Mouse (Mus musculus) adrenal gland, postnatal 14 days (tissue): ENCODE results near the gene Fbxo4. TPM values are rescaled to one million over a fixed set of nuclear protein-coding genes. Genes with fewer than 3 reads are reported as not detected.

Experiments used
- DNase-seq: peaks from one replicate; pipeline ENCODE4 v3.0.0; 2021; ENCODE audit warnings: mixed read lengths
- total RNA-seq: library from RNA; stranded (reverse); gene quantifications from 2 replicates; pipeline ENCODE4 v1.2.3, GENCODE M21; 2021

Gene Fbxo4
- total RNA-seq, 1 experiment from 2014 or later: 16.7 TPM

GRCm38 (mm10) chr15:3979871-3980270 lies 498 bp upstream of the Fbxo4 start:
- DNase-seq: no peak

- DNase-seq: no peak
Measured at GRCm38 (mm10) chr15:3978279-3978678, 1.1 kb downstream of the Fbxo4 start.

DNA sequence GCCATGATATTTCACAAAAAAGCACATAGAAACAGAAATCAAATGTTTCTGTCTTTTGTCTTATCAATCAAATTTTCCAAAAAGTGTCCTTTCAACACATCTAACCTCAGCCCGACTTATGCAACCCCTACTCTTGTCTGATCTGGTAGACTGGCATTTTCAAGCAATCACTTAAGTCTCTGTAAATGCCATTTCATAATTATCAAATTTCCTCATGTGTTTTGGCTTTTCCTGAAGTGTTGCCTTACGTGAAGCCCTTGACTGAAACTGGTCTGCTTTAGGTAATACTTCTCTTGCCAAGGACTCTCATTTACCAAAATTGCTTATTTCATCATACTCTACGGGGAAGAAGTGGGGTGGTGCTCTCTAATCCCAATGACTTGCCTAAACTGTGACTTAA lies 6.1 kb downstream of the Fbxo4 start:
- no peak for DNase-seq

DNA sequence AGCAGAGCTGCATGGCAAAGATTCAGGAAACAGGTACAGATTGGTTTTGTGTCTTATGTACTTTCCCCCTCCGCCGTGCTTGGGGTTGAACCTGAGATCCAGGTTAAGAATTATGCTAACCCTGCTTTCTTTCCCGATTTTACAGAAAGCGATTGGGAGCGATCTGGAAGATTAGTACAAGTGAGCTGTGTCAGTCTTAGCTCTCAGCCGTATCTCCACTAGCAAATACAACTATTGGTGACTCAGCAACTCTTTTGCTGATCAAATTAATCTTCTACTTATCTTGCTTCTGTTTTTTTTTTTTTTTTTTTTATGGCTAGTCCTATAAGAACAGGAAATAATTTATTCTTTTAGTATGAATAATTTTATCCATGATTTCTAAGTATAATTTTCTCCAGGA lies 9.2 kb downstream of the Fbxo4 start:
- DNase-seq: no peak

GRCm38 (mm10) chr15:3969743-3970142 lies 9.6 kb downstream of the Fbxo4 start:
- DNase-seq: no peak

DNA sequence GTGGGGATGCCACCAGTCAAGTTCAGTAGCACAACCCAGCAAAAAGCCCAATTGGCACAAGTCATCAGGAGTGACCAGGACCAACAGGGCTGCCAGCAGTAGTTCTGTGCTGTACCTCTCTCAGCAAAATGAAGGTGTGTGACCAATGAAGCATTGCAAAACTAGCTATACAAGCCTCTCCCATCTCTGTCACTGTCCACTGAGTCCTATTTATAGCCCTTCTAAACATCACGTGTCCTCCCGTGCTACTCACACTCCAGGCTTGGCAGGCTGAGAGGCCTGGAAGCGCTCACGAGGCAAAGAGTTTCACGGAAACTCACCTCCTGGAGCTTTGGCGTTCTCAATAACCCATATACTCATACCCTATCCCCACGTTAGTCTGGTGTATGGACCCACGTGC lies 17.1 kb downstream of the Fbxo4 start:
- DNase-seq: peak; percentile 50

GRCm38 (mm10) chr15:3960094-3960493 lies 19.3 kb downstream of the Fbxo4 start:
- DNase-seq: no peak

DNA sequence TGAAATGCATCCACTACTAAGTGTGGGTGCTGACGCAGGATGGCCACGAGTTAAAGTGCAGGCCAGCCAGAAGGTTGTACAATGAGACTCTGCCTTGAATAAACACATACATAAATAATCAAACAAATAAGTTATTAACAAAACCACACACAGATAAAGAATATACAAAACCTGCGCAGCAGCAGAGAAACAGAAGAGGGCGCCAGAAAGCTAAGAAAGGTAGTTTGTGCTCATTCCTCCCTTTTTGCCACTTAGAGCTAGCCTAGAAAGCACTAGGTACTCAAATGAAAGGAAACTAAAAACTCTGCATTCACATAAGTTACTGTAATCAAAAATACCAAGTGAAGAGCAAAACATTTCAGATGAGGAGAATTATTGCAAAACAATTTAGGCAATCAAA lies 21.4 kb downstream of the Fbxo4 start:
- peak; percentile 68 for DNase-seq

- DNase-seq: peak; percentile 36
Measured at GRCm38 (mm10) chr15:3954971-3955370, 24.4 kb downstream of the Fbxo4 start.

DNA sequence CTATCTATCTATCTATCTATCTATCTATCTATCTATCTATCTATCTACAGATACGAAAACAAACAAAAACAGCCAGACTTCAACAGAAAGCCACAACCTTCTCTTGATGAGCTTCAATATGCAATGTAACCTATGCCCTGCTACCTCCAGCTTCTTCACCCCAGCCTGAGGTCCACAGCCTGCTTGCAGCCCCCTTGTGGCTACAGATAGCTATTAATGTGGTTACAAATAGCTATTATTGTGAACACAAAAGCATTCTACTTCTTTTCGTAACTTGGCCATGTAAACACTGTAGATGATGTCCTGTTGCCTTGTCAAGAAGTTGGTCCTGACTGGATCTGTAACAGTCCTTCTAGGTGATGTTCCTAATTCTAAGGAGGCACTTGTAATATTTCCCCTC lies 41.2 kb downstream of the Fbxo4 start:
- DNase-seq: no peak

DNA sequence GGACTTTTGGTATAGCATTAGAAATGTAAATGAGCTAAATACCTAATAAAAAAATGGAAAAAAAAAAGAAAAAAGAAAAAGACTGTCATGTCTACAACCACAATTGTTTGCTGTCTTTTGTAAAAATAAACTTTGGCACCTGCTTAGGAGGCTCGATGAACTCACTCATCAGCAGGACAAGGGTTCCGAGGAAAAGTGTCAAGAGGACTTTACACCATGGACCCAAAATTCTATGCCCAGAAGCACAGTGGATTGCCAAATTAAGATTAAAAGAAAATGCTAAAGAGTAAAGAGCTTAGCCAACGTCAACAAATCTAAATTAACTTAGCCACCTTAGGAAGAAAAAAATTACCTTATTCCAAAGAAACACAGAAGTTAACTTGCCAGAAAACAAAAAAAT lies 43.3 kb downstream of the Fbxo4 start:
- no peak for DNase-seq

GRCm38 (mm10) chr15:3933466-3933865 lies 45.9 kb downstream of the Fbxo4 start:
- no peak for DNase-seq

DNA sequence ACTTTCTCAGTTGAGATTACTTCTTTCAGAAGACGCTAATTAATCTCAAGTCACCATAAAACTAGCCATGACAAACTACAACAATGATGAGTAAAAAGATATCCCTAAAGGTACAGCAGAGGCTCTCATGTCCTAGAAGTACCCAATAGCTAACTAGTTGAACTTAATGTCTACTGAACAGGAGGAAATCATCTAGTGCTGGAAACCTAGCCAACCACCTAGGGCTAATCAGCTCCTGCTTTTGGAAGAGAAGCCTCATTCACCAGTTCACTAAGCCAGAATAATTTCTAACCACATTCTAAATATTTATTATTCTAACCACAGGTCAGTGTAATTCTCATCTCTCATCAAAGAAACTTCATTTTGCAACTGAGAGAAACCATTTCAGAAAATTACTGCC lies 47.4 kb downstream of the Fbxo4 start:
- no peak for DNase-seq

Other genes starting within 250 kb of the Fbxo4 start
- gene AW549877, start 16.2 kb upstream of the Fbxo4 start, total RNA-seq: 49.0 and 52.0 TPM in 2 replicates
- 162 and 172 TPM in 2 replicates for gene Oxct1, start 46.8 kb upstream of the Fbxo4 start, total RNA-seq